Mouse (Mus musculus) liver, postnatal 0 days (tissue): ENCODE measurements at regions not wholly inside any gene's neighbourhood (a gene's known extent, or its start where the extent isn't known, plus 50 kb on each side); places are given as distances from the start of the nearest gene placed in this dataset.

Experiments
- CTCF ChIP-seq: sonication (generic); IDR thresholded peaks from 2 replicates; pipeline ENCODE4 v1.5.1; 2016; ENCODE audit warnings: antibody characterized with exemption, low read depth
- EP300 ChIP-seq: IDR thresholded peaks from 2 replicates; pipeline ENCODE4 v1.6.1; 2016; ENCODE audit warnings: antibody characterized with exemption, low read depth, mild to moderate bottlenecking

GRCm38 (mm10) chr3:35149251-35149691 is 499.1 kb downstream of the Sox2 start:
- TF ChIP-seq CTCF (no peak), EP300 (no peak)
